Mouse (Mus musculus): ENCODE results near the gene Tcf7l2.
A peak's percentile ranks its signal among the peaks of the same experiment; 100 is the strongest.

DNA sequence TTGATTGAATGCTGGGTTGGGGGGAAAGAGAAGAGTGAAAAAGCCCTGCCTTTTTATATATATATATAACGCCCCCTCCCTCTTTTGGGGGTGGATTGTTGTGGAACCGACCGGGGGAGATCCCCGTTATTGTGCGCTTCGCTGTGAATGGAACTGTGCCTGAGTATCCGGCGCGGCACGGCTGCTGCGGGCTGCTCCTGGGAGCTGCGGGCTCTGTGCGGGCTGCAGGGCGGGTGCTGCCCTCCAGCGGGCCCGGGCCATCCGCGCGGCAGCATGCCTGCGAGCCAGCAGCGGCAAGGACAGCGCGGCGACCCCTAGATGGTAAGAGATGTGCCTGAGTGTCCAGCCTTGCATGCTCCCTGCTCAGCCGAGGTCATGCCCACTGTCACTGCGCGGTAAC lies 153.7 kb downstream of the Tcf7l2 start:
- TF ChIP-seq POLR2A (IDR thresholded peaks at IDR 0.05; ENCODE audit: low read depth, low read length) = no peak
- TF ChIP-seq CTCF (conservative IDR thresholded peaks at IDR 0.05; ENCODE audit: insufficient read depth, insufficient read length, low read depth, low read length) = peak; percentile 53

Data from kidney, adult 2 months (tissue).